Mouse (Mus musculus): Measurements from ENCODE around the gene Tbc1d22b.

DNA sequence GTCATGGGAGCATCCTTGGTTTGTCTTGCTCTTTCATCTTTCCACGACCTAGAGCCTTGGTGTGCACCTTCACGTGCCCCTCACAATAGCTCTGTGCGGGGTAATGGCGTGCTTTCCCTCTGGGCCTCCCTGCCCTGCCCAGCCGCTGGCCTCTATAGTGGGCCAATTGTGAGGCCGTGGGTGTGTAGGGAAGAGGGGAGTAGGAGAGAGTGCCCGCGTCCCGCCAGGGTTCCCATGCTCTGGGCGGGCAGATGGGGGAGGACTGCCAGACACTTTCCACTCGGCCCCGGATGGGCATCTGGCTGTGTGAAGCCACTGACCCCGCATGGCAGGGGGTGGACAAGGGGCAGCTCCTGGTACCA, 47.2 kb downstream of the Tbc1d22b start:
- TF ChIP-seq TAL1 (conservative IDR thresholded peaks at IDR 0.05; ENCODE audit: low read depth, low read length): no peak
- no peak for TF ChIP-seq CTCF (IDR thresholded peaks at IDR 0.05; ENCODE audit: low read depth, low read length)
- TF ChIP-seq GATA1 (IDR thresholded peaks at IDR 0.05; ENCODE audit: borderline replicate concordance, low read length): no peak

Measured in G1E (cell line).